Mouse (Mus musculus) left cerebral cortex, postnatal 10 days (tissue): ENCODE data around the gene Fam136a. TPM values are rescaled to one million over a fixed set of nuclear protein-coding genes. Genes with fewer than 3 reads are reported as not detected.

Experiments
- total RNA-seq, 2 experiments: library from RNA; stranded (reverse); gene quantifications; 2 replicates each; pipeline ENCODE4 v1.2.3; 2021

Fam136a gene
- total RNA-seq, 2 experiments from 2014 or later: 34.0 to 34.6 TPM

Other genes with a start within 250 kb of the Fam136a start
- 10 to 100 TPM; 18.4 to 26.0 TPM for gene Tgfa, start 170.4 kb upstream of the Fam136a start, total RNA-seq
- 10 to 100 TPM; 66.9 to 87.6 TPM for gene Snrpg, start 5.7 kb downstream of the Fam136a start, total RNA-seq
- 100 to 1,000 TPM; 114 TPM for gene Pcyox1, start 31.5 kb downstream of the Fam136a start, total RNA-seq
- gene Tia1, start 38.6 kb downstream of the Fam136a start, total RNA-seq: 100 to 1,000 TPM; 125 to 127 TPM
- gene Gm44790, start 61.0 kb downstream of the Fam136a start, total RNA-seq: under 1 TPM in 1 of 2 experiments, not detected in 1; 0.59 TPM
- gene C87436, start 72.7 kb downstream of the Fam136a start, total RNA-seq: 10 to 100 TPM; 13.5 to 14.7 TPM
- 100 to 1,000 TPM; 175 to 177 TPM for gene Pcbp1, start 160.7 kb downstream of the Fam136a start, total RNA-seq